Mouse (Mus musculus) liver, embryonic 12.5 days (tissue): Measurements from ENCODE around the gene Sertm1. TPM values are rescaled to one million over a fixed set of nuclear protein-coding genes. Genes with fewer than 3 reads are reported as not detected.

ENCODE experiments used
- polyA plus RNA-seq: library from polyadenylated mRNA; unstranded; fragments of >200 nt; fragmentation: Nextera tagmentation; extraction: Ambion mirVana; gene quantifications from 2 replicates; pipeline ENCODE4 v1.2.1, GENCODE M21; 2016

Sertm1 gene
- polyA plus RNA-seq, 1 experiment from 2014 or later, result 0.99 TPM

Other genes with a start within 250 kb of the Sertm1 start
- gene Supt20, start 223.1 kb downstream of the Sertm1 start, polyA plus RNA-seq, result 49.8 and 50.0 TPM in 2 replicates
- not detected in 2 replicates for gene Gm21958, start 201.5 kb downstream of the Sertm1 start, polyA plus RNA-seq
- 124 and 125 TPM in 2 replicates for gene Exosc8, start 180.5 kb downstream of the Sertm1 start, polyA plus RNA-seq
- 31.2 and 33.7 TPM in 2 replicates for gene Alg5, start 180.3 kb downstream of the Sertm1 start, polyA plus RNA-seq
- gene Smad9, start 160.3 kb downstream of the Sertm1 start, polyA plus RNA-seq, result 0.18 and 0.19 TPM in 2 replicates
- gene Rfxap, start 108.1 kb downstream of the Sertm1 start, polyA plus RNA-seq, result 38.7 and 39.3 TPM in 2 replicates
- 0.43 and 0.98 TPM in 2 replicates for gene Ccna1, start 139.6 kb upstream of the Sertm1 start, polyA plus RNA-seq
- gene Spg20, start 196.2 kb upstream of the Sertm1 start, polyA plus RNA-seq, result 15.8 and 16.2 TPM in 2 replicates
- not detected in 2 replicates for gene Ccdc169, start 221.5 kb upstream of the Sertm1 start, polyA plus RNA-seq